Mouse (Mus musculus) ovary, postnatal 36 days (tissue): Measurements from ENCODE around the gene Exosc3.
"Not testable (repeated sequence)": the region's sequence is repeated elsewhere in the genome, so short reads cannot be mapped to it uniquely, and the experiment has no call there.

Experiments
- DNase-seq: peaks from one replicate; pipeline ENCODE4 v3.0.0; 2022; ENCODE audit warnings: low spot score, mixed read lengths

Gene Exosc3

DNA sequence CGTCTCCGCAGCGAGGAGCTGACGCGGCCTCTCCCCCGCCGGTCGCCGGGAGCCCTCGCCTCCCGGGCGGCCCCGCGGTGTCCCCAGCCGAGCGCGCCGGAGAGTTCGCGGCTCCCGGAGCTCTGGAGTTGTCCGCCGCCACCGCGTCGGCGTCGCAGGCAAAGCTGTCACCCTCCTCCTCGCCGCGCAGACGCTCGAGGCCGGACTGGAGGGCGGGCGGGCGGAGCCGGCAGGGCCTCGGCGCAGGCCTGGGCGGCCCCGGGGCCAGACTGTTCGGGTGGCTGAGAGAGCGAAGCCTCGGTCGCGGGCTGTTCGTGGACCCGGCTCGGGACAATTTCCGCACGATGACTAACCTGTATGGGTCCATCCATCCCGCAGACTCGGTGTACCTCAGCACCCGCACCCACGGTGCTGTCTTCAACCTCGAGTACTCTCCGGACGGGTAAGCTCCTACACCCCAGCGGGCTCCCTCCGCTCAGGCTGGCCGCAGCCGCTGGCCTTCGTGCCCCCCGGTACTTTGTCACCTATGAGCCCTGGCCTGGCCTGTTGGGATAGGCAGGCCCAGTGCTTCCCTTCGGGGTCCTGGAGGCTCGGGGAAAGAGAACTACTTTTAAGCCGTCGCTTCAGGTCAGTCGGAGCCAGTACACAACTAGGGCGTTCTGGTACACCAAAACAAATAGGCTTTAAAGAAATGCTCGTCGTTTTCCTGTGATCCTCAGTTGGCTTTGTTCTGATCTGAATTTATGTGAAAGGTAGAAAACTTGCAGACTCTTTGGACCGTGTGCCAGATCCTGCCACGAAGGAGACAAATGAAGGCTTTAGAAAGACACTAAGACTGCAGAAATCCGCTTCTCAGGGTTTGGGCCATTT lies at the start of gene Exosc3:
TSS of gene Exosc3 (minus strand) at position 447 of the 870 bp plus-strand sequence.
- no peak for DNase-seq

DNA sequence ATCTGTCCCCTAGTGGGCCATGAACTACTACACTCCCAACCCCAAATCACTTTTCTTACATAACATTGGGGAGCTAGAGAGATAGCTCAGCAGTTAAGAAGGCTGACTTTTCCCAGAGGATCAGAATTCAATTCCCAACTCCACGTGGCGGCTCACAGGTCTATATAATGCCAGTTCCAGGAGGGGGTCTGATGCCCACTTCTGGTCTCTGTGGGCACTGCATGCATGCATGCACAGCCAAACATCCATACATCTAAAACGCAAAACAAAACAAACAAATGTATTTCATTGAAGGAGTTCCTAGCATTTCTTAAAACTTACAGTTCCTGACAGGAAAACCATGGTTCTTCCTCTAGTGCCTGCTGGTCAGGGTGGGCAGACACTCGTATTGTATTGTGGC lies 49.6 kb upstream of the Exosc3 start:
- no peak for DNase-seq

DNA sequence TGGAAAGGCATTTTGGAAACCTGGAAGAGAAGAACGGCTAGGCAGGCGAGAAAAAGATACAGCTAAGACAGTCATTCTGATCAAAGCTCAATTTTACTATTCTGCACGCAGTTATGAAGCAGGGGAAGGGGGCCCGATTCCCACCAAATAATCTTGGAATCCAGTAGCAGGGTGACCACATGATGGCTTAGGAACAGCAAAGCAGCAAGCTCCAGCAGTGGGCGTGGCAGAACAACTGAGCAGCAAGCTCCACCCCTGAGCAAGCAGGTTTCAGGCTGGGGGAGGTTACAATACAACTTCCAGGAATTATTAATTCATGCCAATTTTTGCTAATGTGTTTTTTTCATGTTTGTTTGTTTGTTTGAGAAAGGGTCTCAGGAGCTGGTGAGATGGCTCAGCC lies 44.8 kb upstream of the Exosc3 start:
- not testable (repeated sequence) for DNase-seq

DNA sequence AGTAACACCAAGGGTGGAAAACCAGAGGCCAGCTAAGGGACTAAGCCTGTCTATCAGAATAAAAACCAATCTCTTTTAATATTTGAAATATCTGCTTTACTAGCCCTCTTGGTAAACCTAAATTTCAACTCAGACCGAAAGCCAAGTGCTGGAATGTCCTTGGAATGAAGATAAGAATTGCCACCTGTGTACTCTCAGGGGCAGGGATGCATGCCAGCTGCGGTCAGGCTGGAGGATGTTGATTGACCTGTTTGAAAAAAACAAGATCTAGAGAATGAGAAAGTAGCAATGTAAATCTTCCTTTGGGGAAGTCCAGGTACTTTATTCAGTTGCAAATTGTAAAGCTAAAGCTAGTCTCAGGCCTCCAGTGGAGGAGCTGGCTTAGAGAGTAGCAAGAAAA lies 39.6 kb upstream of the Exosc3 start:
- DNase-seq = not testable (repeated sequence)

DNA sequence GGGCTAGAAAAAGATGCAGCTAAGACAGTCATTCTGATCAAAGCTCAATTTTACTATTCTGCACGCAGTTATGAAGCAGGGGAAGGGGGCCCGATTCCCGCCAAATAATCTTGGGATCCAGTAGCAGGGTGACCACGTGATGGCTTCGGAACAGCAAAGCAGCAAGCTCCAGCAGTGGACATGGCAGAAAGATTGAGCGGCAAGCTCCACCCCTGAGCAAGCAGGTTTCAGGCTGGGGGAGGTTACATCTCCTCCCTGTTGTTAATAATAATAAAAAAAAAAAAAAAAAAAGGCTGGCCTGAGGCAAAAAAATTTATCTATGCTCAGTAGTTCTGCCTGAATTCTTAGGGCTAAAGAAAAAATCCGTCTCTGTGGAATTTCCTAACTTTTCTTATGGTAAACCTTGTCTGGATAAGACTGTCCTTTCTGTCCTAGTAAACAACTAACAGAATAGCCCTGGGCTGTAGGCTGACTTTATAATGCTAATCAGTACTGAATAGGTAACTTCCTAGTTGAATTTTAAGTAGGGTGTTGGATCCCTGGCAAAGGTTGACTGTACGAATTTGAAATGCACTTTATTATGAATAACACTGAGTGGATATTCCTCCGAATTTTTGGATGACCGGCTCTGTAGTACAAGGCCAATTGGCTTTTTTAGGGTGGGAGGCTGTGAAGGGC lies 38.5 kb upstream of the Exosc3 start:
- not testable (repeated sequence) for DNase-seq

DNA sequence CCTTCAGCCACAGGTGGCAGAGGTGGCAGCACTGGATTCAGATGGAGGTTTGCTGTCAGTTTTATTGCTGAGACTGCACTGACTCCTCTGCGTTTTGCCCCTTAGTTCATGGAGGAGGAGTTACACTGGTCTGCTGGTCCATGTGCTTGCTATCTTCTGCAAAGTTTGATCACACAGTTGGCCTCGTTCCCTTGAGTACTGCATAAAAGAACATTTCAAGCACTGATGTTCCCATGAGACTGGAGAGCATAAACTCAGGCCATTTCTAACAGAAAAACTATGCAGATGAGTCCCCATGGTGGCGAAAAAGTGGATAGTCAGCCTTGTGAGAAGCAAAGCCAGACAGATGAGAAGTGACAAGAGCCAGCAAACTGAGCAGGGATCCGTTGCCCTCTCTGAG lies 34.0 kb upstream of the Exosc3 start:
- DNase-seq = no peak

DNA sequence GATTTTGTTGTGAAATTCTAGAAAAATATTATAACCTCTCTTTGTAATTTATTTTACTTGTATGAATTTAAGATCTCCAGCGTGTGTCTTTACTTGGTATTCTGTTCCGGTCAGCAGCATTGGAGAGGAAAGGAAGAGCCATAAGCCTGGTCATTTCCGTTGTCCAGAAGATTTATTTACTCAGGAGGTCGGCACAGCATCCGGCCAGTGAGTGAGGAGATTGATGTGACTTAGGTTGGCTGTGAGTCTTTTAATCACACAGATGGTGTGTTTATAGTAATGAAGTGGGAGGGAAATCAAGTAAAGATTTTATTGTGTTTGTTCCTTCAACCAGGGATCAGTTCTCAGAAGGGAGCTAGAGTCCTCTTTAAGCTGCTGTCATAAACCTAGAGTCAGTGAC lies 32.3 kb upstream of the Exosc3 start:
- no peak for DNase-seq

DNA sequence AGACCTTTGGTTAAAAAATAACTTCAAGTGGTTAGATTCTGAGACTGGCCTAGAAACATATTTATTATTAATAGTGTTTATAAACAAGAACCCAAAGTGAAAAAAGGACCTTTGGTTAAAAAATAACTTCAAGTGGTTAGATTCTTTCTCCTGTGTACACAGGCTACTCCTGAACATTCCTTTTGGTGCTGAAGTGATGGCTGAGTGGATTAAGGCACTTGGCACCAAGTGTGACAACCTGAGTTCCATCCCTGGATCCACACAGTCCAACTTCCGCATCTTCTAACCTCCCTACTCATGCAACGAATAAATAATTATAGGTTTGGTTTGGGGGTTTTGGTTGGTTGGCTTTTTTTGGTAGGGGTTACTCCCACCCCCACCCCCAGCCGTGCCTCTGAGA lies 28.7 kb upstream of the Exosc3 start:
- DNase-seq = no peak

DNA sequence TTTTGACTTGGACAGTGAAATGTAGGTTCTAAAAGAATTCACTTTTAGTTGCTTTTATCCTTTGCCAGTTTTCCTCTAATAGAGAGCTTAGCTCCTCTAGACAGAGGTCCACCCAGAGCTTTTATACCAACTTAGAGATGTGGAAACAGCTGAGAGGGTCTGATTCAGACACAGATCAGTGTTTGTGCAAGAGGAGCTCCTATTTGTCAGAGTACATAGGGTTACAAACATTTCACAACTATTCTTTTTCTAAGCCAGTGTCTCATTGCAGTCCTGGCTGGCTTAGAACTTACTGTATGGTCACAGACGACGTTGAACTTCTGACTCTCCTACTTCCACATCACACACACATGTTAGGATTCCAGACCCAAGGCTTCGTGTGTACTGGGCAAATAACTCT lies 14.1 kb upstream of the Exosc3 start:
- DNase-seq = no peak

DNA sequence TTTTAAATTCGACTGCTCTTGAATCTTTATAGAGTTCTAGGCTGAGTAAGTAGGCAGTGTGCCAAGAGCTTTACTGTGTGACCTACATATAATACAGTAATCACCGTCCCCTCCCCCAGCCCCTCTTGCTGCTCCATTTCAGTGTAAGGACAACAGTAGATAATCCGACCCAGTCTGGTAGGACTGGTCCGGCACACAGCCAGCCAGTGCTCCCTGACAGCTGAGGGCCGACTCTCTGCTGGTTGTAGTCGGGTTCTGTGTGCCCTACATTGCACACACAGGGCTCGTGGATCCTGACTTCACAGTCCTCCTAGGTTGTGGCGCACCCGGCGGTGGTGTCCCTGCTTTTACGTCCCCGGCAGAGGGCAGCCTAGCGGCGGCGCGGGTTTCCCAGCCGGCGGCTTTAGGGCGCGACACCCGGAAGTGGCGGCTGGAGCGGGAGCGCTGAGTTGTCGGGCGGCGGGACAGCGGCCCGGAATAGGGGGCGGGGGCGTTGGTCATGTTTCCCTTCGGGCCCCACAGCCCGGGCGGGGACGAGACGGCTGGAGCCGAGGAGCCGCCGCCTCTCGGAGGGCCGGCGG lies 773 bp downstream of the Exosc3 start, which contains the start of gene Dcaf10:
TSS of gene Dcaf10 (plus strand) at position 433 of the 581 bp plus-strand sequence.
- DNase-seq = peak; percentile 94

DNA sequence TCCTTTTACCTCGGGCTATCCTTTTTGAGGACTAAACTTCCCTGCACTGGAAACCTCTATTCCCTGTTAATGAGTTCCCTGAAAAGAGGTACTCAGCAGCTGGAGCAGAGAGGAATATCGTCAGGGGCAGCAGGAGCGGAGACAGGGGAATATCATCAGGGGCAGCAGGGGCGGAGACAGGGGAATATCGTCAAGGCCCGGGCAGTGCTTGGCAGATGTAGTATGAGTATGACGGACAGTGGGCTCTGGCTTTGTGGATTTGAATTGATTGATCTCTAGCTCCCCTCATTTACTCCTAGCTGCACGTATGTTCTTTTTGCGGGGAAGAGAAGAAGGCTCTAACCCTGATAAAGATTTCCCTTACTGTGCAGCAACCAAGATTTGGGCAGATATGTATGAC lies 1.3 kb downstream of the Exosc3 start:
- peak; percentile 10 for DNase-seq

DNA sequence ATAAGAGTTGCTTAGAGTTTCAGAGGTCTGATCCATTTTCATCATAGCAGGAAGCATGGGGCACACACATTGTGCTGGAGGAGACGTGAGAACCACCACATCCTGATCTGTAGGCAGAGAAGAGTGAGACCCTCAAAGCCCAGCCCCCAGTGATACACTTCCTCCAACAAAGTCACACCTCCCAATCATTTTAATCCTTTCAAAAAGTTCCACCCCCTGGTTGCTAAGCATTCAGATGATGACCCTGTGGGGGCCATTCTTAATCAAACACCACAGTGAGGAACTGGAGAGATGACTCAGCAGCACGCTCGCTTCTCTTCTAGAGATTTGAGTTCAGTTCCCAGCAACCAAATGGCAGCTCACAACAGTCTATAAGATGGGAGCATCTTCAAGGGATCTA lies 10.1 kb downstream of the Exosc3 start:
- no peak for DNase-seq

DNA sequence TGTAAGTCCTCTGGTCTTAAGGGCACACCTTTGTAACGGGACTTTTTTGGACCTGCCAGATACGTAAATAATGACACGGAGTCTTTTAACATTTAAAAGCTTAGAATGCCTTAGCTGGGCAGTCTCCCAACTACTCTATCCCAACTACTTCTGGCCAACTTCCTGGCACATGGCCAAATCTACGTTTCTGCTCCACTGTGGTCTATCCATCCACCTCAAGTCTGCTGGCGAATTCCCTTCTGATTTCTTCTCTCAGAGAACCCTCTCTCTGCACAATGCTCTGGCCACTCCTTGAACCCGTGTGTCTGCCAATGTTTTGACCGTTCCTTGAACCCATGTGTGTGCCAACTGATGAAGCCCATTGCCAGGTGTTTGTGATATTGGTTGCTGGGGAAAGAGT lies 11.4 kb downstream of the Exosc3 start:
- DNase-seq = no peak

DNA sequence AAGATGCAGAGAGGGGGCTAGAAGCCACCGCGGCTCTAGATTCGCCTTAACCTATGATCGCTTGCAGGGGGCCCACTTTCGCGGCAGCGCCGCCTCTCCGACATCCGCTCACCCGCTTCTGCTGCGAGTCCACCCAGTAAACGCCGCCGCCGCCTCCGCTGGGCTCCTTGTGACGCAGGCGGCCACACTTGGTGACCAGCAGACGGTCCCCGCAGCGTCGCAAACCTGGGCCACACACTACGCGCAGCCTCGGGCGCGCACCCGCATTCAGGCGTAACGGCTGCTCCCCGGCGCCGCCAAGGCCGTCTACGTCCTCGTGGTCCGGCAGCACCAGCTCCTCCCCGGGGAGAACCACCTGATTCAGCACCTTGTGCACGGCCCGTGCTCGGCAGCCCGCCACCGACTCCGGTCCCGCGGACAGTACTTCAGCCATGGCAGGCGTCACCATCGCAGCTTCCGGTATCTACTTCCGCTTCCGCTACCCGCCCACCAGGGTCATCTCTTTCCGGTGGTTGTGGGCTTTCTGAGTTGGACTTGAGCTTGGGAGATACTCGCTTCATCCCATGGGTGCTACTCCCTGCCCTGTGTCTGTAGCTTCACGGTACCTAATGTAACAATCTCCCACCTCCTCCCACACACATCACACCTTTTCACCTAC lies 22.2 kb downstream of the Exosc3 start:
- DNase-seq = peak; percentile 79

DNA sequence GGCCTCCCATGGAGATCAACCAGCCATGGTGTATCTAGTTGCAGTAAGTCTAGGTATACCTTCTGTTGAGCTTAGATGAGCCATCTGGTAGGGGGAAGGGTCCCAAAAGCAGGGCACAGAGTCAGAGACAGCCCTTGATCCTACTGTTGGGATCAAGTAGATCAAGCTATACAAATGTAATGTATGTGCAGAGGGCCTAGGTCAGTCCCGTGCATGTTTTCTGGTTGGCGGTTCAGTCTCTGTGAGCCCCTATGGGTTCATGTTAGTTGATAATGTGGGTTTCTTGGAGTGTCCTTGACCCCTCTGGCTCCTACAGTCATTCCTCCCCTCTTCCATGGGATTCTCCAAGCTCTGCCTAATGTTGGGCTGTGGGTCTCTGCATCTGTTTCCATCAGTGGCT lies 31.5 kb downstream of the Exosc3 start:
- no peak for DNase-seq

DNA sequence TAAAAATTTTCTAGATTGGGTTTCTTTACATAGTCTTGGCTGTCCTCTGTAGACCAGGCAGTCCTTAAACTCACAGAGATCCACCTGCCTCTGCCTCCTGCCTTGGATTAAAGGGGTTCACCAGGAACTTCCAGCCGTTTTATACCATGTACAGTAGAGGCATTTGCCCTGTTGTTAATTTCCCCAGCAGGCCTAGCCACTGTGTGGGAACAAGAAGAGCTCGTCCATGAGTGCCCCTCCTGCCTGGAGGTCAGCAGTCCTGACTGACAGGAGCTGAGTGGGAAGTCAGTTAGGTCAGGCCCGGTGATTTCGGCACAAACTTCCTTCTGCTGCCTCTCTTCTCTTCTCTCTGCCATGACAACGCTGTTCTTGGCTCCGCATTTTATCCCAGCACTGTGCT lies 33.9 kb downstream of the Exosc3 start:
- no peak for DNase-seq

DNA sequence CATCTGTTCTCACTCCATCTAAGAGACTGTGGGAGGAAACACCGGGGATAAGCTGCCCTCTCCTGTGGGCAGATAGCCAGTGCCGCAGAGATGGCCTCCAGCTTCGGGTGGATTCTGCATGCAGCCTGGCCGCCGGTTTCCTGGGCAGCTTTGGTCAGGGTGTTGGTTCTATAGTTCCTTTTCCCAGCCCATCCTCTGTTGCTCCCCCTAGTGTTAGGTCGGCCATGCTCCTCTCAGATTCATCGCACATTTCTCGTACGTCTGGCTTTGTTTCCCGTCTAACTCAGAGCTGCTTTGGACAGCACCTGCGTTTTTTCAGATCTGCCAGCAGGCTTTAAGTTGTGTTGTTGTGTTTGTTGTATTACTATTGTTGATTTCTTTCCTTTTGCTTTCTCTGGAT lies 34.5 kb downstream of the Exosc3 start:
- DNase-seq = no peak

DNA sequence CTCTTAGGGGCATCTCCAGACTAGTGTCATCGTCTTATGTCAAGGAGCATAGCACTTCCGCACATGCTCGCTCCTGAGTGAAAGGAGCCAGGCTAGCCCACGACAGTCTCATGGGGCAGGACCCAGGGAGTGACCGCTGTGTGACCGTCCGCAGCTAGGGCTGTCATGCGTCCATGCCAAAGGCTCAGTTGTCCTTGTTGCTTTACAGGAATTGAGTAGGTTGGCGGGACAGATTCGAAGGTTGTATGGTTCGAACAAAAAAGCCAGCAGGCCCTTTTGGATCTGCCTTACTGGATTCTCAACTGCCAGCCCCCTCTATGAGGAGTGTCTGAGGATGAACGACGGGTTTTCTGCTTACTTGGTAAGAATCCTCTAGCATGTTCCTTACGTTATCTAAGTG lies 37.0 kb downstream of the Exosc3 start:
- DNase-seq = no peak

DNA sequence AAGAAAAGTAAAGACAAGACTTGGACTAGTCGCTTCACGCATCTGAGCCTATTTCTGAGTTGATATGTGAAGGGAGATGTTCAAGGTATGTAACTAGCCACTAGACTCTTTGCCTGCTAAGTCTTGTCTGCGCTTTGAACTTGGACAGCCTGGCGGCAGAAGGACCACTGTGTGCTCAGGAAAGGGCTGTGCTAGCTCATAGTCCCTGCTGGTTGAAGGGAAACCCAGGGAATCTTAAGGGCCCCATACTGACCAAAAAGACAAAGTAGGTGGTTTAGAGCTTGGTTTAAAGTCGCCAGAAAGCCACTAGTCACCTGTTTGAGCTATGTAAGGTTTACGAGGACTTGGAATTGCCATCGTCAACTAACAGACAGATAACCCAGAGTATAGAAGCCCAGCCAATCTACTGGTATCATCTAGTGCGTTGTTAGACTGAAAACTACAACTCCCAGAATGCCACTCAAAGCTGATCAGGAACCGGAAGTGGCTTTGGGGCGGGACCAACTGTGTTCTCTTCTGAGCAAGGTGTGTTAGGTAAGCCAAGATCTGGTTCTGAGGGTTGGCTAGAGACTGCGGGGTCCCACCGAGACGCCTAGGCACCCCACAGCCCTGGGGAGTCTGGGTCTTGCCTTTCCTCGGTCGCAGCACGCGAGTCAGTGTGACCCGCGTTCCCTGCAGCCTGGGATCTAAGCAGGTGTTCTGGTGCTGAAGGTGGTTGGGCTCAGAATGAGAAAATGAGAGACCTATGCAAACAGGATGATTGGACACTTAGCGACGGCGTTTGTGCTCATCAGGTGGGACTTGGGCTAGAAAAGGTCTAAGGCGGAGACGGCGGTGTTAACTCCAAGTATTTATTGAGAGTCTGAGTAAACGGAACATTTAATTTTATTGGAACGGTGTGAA lies 45.6 kb downstream of the Exosc3 start, which contains the start of gene Trmt10b:
TSS of gene Trmt10b (plus strand) at position 466 of the 903 bp plus-strand sequence.
- DNase-seq = peak; percentile 55

DNA sequence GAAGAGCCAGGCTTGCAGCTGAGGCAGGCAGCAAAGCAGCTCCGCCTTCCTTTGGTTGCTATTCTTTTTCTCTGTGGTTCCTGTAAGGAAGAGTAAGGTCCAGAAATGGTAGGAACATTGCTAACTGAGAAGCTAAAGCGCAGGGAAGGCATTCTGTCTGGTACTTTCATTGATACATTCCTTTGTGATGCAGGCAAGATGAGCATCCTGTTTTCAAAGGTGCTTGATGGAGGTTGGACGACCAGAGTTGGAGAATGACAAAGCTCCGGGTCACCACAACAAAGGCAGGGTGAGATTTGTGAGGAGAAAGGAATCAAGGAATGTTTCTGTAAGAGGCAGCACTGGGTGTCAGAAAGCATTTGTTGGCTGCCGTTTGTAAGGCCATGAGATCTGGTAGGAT lies 54.6 kb downstream of the Exosc3 start:
- DNase-seq = no peak

DNA sequence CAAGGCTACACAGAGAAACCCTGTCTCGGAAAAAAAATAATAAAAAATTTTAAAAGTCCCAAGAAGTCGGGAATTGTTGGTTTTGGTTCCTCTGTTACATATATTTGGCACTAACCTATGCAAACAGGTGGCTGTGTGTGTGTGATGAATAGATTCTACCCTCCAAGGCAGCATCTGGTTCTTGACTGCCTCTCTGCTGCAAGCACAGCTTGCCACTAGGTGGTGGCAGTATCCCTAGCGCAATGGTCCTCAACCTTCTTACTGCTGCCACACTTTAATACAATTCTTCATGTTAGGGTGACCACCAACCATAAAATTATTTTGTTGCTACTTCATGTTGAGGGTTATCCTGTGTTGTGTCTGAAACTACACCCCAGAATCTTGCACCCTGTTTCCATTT lies 56.2 kb downstream of the Exosc3 start:
- DNase-seq = no peak
